Mouse (Mus musculus): ENCODE data around the gene Hrh3.

The Hrh3 gene

DNA sequence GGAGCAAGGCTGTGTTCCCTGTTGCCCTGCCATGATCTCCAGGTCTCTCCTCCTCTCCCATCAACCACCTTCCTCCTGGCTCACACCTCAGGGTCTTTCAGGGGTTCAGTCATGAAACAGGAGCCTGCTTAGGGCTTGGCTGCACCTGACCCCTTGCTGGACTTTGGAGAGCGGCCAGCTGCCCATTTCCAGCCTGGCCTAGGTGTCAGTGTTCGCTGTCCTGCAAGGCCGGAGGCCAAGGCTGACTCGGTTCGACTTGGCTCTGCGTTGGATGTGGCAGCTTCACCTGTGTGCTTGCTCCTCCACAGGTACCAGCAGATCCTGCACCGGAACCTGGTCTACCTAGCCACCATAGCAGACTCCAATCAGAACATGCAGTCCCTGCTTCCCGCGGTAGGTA, 51.3 kb downstream of the Hrh3 start:
- no peak for DNase-seq (ENCODE audit: low read depth)

- peak; percentile 52 for DNase-seq (ENCODE audit: low read depth)
Observed at GRCm38 (mm10) chr2:180051986-180052733, 52.1 kb downstream of the Hrh3 start.

- DNase-seq (ENCODE audit: low read depth): peak; percentile 89
Observed at GRCm38 (mm10) chr2:180050986-180051385, 53.3 kb downstream of the Hrh3 start.

Measured in naive thymus-derived CD4-positive, alpha-beta T cell, adult 2 months (primary cell).